Mouse (Mus musculus) embryonic fibroblast, embryonic 13.5 days (primary cell): ENCODE measurements around the gene Uck2. TPM values are rescaled to one million over a fixed set of nuclear protein-coding genes. Genes with fewer than 3 reads are reported as not detected.

Experiments used
- H3K27ac ChIP-seq: 2 replicates; pipeline ENCODE4 v1.5.1; 2012; ENCODE audit warnings: low read length, control low read depth, inconsistent platforms; ENCODE audit not compliant: insufficient read depth
- H3K4me1 ChIP-seq: 2 replicates; pipeline ENCODE4 v1.6.1; 2011; ENCODE audit warnings: low read length; ENCODE audit not compliant: control insufficient read depth, insufficient read depth
- H3K4me3 ChIP-seq: 2 replicates; pipeline ENCODE4 v1.5.1; 2011; ENCODE audit warnings: mild to moderate bottlenecking, control low read depth, low read length; ENCODE audit not compliant: insufficient read depth
- CTCF ChIP-seq: IDR thresholded peaks from 2 replicates; pipeline ENCODE4 v1.5.1; 2011; ENCODE audit warnings: mild to moderate bottlenecking, control low read depth, low read length, moderate library complexity, borderline replicate concordance; ENCODE audit not compliant: insufficient read depth
- POLR2A ChIP-seq: IDR thresholded peaks from 2 replicates; pipeline ENCODE4 v1.6.1; 2011; ENCODE audit warnings: low read depth, mild to moderate bottlenecking, control low read depth, low read length, moderate library complexity
- polyA plus RNA-seq: library from polyadenylated mRNA; stranded (reverse); fragments of >200 nt; gene quantifications from 2 replicates; pipeline ENCODE4 v1.2.4, GENCODE M21; 2011; ENCODE audit warnings: low read depth; ENCODE audit not compliant: missing spikeins, insufficient read length

Uck2 gene
- polyA plus RNA-seq, 1 experiment, result 132 TPM

- no peak for TF ChIP-seq POLR2A
- TF ChIP-seq CTCF, result no peak
- Histone ChIP-seq H3K27ac (no peak overlapping the region), H3K4me3 (no peak overlapping the region)
Measured at GRCm38 (mm10) chr1:167181919-167182616, 103.1 kb downstream of the Uck2 start.

More at GRCm38 (mm10) chr1:167181919-167182616, 103.1 kb downstream of the Uck2 start:
- H3K4me1 ChIP-seq, result no peaks in the 10 kb centered on the region

Other genes with a start within 250 kb of the Uck2 start
- gene Tmco1, start 23.1 kb upstream of the Uck2 start, polyA plus RNA-seq, result 81.7 and 105 TPM in 2 replicates
- 18.2 and 22.9 TPM in 2 replicates for gene Aldh9a1, start 64.7 kb upstream of the Uck2 start, polyA plus RNA-seq
- 20.4 TPM in 2 replicates for gene Mgst3, start 108.5 kb upstream of the Uck2 start, polyA plus RNA-seq
- not detected in 2 replicates for gene Lrrc52, start 181.5 kb upstream of the Uck2 start, polyA plus RNA-seq